Mouse (Mus musculus): Measurements from ENCODE around the gene Higd1a.

- TF ChIP-seq CTCF (IDR thresholded peaks at IDR 0.05; ENCODE audit: insufficient read depth, low read depth, low read length) (no peak), POLR2A (IDR thresholded peaks at IDR 0.05; ENCODE audit: insufficient read depth, low read depth, low read length) (no peak)
Observed at GRCm38 (mm10) chr9:121798887-121799520, 59.2 kb downstream of the Higd1a start.
